Mouse (Mus musculus) intestine, embryonic 16.5 days (tissue): ENCODE results near the gene Arhgef19. TPM values are rescaled to one million over a fixed set of nuclear protein-coding genes. Genes with fewer than 3 reads are reported as not detected.

Source experiments
- ATAC-seq: fragments of 200-750 bp; cut with Nextera tagmentation; 2 replicates; pipeline ENCODE4 v1.8.0; 2017; ENCODE audit warnings: moderate TSS enrichment, moderate library complexity
- H3K27ac ChIP-seq: fragments of 300-500 bp; sonication (generic); 2 replicates; pipeline ENCODE4 v1.5.1; 2014; ENCODE audit warnings: mild to moderate bottlenecking, low read length
- H3K27me3 ChIP-seq: fragments of 300-500 bp; sonication (generic); replicated peaks from 2 replicates; pipeline ENCODE4 v1.6.1; 2014; ENCODE audit warnings: low read length, control low read depth, mixed read lengths; ENCODE audit not compliant: control insufficient read depth, insufficient read depth
- H3K36me3 ChIP-seq: fragments of 300-500 bp; sonication (generic); 2 replicates; pipeline ENCODE4 v1.6.1; 2014; ENCODE audit warnings: low read length, control low read depth; ENCODE audit not compliant: control insufficient read depth, insufficient read depth
- H3K4me1 ChIP-seq: fragments of 300-500 bp; sonication (generic); 2 replicates; pipeline ENCODE4 v1.6.1; 2014; ENCODE audit warnings: low read length, control low read depth, mixed read lengths; ENCODE audit not compliant: control insufficient read depth, insufficient read depth
- H3K4me2 ChIP-seq: fragments of 300-500 bp; sonication (generic); 2 replicates; pipeline ENCODE4 v1.6.1; 2014; ENCODE audit warnings: low read depth, low read length, control low read depth
- H3K4me3 ChIP-seq: fragments of 300-500 bp; sonication (generic); 2 replicates; pipeline ENCODE4 v1.5.1; 2014; ENCODE audit warnings: mild to moderate bottlenecking, low read length
- H3K9ac ChIP-seq: fragments of 300-500 bp; sonication (generic); 2 replicates; pipeline ENCODE4 v1.6.1; 2014; ENCODE audit warnings: low read depth, low read length
- H3K9me3 ChIP-seq: fragments of 300-500 bp; sonication (generic); 2 replicates; pipeline ENCODE4 v1.6.1; 2016; ENCODE audit warnings: low read length, control low read depth; ENCODE audit not compliant: control insufficient read depth
- WGBS: fragments of 180-500 bp; shearing (Covaris S2); extraction: QIAGEN DNeasy Blood & Tissue Kit; methylation state at CpG from one replicate; pipeline ENCODE4 v1.1.7; 2014; 5-methylcytosine and 5-hydroxymethylcytosine counted together
- polyA plus RNA-seq: library from polyadenylated mRNA; unstranded; fragments of >200 nt; fragmentation: Nextera tagmentation; extraction: Ambion mirVana; gene quantifications from 2 replicates; pipeline ENCODE4 v1.2.1, GENCODE M21; 2015

Gene Arhgef19
- polyA plus RNA-seq, 1 experiment from 2014 or later = 15.0 TPM

- H3K4me3 ChIP-seq = no peak overlapping the region
- no peak for ATAC-seq
- H3K9me3 ChIP-seq = no peaks in the 10 kb centered on the region
- 27% methylated on average over 8 of the region's 8 CpGs for WGBS
- H3K4me2 ChIP-seq = no peak overlapping the region
- H3K27me3 ChIP-seq = no peaks in the 10 kb centered on the region
- H3K9ac ChIP-seq = peak overlapping the region; percentile 41; the same call in 1 of the 2 replicates
- no peaks in the 10 kb centered on the region for H3K36me3 ChIP-seq
- H3K4me1 ChIP-seq = peaks cover 58% of the 10 kb centered on the region
- no peak overlapping the region for H3K27ac ChIP-seq
Measured at GRCm38 (mm10) chr4:141283879-141284411, 44.6 kb downstream of the Arhgef19 start.

GRCm38 (mm10) chr4:141284486-141284885 lies 45.2 kb downstream of the Arhgef19 start:
- no peak overlapping the region for H3K9ac ChIP-seq
- H3K27ac ChIP-seq = no peak overlapping the region
- ATAC-seq = no peak
- no peaks in the 10 kb centered on the region for H3K36me3 ChIP-seq
- H3K4me2 ChIP-seq = no peak overlapping the region
- no peaks in the 10 kb centered on the region for H3K9me3 ChIP-seq
- H3K27me3 ChIP-seq = no peaks in the 10 kb centered on the region
- H3K4me3 ChIP-seq = no peak overlapping the region
- 81% methylated on average over 3 of the region's 3 CpGs for WGBS
- H3K4me1 ChIP-seq = peaks cover 53% of the 10 kb centered on the region

GRCm38 (mm10) chr4:141285128-141285527 lies 45.8 kb downstream of the Arhgef19 start:
- no peak overlapping the region for H3K4me2 ChIP-seq
- H3K9ac ChIP-seq = no peak overlapping the region
- no peak for ATAC-seq
- whole genome bisulfite sequencing = 28% methylated on average over 8 of the region's 8 CpGs
- peaks cover 53% of the 10 kb centered on the region for H3K4me1 ChIP-seq
- H3K27ac ChIP-seq = no peak overlapping the region
- H3K36me3 ChIP-seq = no peaks in the 10 kb centered on the region
- H3K27me3 ChIP-seq = no peaks in the 10 kb centered on the region
- H3K4me3 ChIP-seq = no peak overlapping the region
- no peaks in the 10 kb centered on the region for H3K9me3 ChIP-seq

- peak overlapping the region; percentile 94 for H3K27ac ChIP-seq
- peak; percentile 80 for ATAC-seq
- H3K4me3 ChIP-seq = peak overlapping the region; percentile 27
- peak overlapping the region; percentile 55; the same call in 1 of the 2 replicates for H3K9ac ChIP-seq
- H3K9me3 ChIP-seq = no peaks in the 10 kb centered on the region
- H3K36me3 ChIP-seq = no peaks in the 10 kb centered on the region
- H3K4me2 ChIP-seq = peak overlapping the region; percentile 48
- peaks cover 52% of the 10 kb centered on the region for H3K4me1 ChIP-seq
- peaks cover under 1% of the 10 kb centered on the region; the same call in 1 of the 2 replicates for H3K27me3 ChIP-seq
- WGBS = 12% methylated on average over 20 of the region's 20 CpGs
Measured at GRCm38 (mm10) chr4:141286860-141287517, 47.7 kb downstream of the Arhgef19 start.

- ATAC-seq = peak; percentile 83
- H3K4me2 ChIP-seq = peak overlapping the region; percentile 48
- peak overlapping the region; percentile 94 for H3K27ac ChIP-seq
- H3K4me3 ChIP-seq = peak overlapping the region; percentile 27
- H3K36me3 ChIP-seq = no peaks in the 10 kb centered on the region
- H3K4me1 ChIP-seq = peaks cover 49% of the 10 kb centered on the region
- H3K9ac ChIP-seq = peak overlapping the region; percentile 55; the same call in 1 of the 2 replicates
- H3K9me3 ChIP-seq = no peaks in the 10 kb centered on the region
- H3K27me3 ChIP-seq = peaks cover 4% of the 10 kb centered on the region; the same call in 1 of the 2 replicates
- 9% methylated on average over 15 of the region's 15 CpGs for WGBS
Measured at GRCm38 (mm10) chr4:141287518-141288004, 48.3 kb downstream of the Arhgef19 start.

- 0 out of 2 replicates have a peak overlapping the region, but pooled peaks have one; percentile 48 for H3K4me2 ChIP-seq
Measured at GRCm38 (mm10) chr4:141288152-141288551, 48.9 kb downstream of the Arhgef19 start.

GRCm38 (mm10) chr4:141291571-141292375 lies 52.5 kb downstream of the Arhgef19 start:
- peak overlapping the region; percentile 45 for H3K4me3 ChIP-seq
- peaks cover 33% of the 10 kb centered on the region for H3K4me1 ChIP-seq
- no peak overlapping the region for H3K27ac ChIP-seq
- H3K27me3 ChIP-seq = peaks cover 4% of the 10 kb centered on the region; the same call in 1 of the 2 replicates
- peak overlapping the region; percentile 61 for H3K9ac ChIP-seq
- no peaks in the 10 kb centered on the region for H3K36me3 ChIP-seq
- H3K9me3 ChIP-seq = no peaks in the 10 kb centered on the region
- H3K4me2 ChIP-seq = peak overlapping the region; percentile 88
- WGBS = 4% methylated on average over 45 of the region's 47 CpGs
- no peak for ATAC-seq

More at GRCm38 (mm10) chr4:141288152-141288551, 48.9 kb downstream of the Arhgef19 start:
- no peak overlapping the region for H3K9ac ChIP-seq
- peak overlapping the region; percentile 94 for H3K27ac ChIP-seq
- no peak overlapping the region for H3K4me3 ChIP-seq
- WGBS = 38% methylated on average over 8 of the region's 8 CpGs
- no peaks in the 10 kb centered on the region for H3K36me3 ChIP-seq
- H3K9me3 ChIP-seq = no peaks in the 10 kb centered on the region
- H3K27me3 ChIP-seq = peaks cover 4% of the 10 kb centered on the region; the same call in 1 of the 2 replicates
- H3K4me1 ChIP-seq = peaks cover 47% of the 10 kb centered on the region
- ATAC-seq = no peak

- Histone ChIP-seq H3K36me3 (no peaks in the 10 kb centered on the region), H3K9ac (peak overlapping the region; percentile 38; the same call in 1 of the 2 replicates), H3K27ac (no peak overlapping the region), H3K4me2 (no peak overlapping the region), H3K9me3 (no peaks in the 10 kb centered on the region), H3K4me3 (no peak overlapping the region), H3K4me1 (peaks cover 29% of the 10 kb centered on the region), H3K27me3 (peaks cover 4% of the 10 kb centered on the region; the same call in 1 of the 2 replicates)
- no peak for ATAC-seq
- WGBS = 11% methylated on average over 13 of the region's 15 CpGs
Measured at GRCm38 (mm10) chr4:141295774-141296186, 56.5 kb downstream of the Arhgef19 start.

- ATAC-seq = peak; percentile 63
- WGBS = 48% methylated on average over 7 of the region's 7 CpGs
Measured at GRCm38 (mm10) chr4:141297934-141298333, 58.6 kb downstream of the Arhgef19 start.

More at GRCm38 (mm10) chr4:141297934-141298333, 58.6 kb downstream of the Arhgef19 start:
- Histone ChIP-seq H3K4me1 (peaks cover 22% of the 10 kb centered on the region), H3K36me3 (no peaks in the 10 kb centered on the region), H3K9ac (no peak overlapping the region), H3K27ac (no peak overlapping the region), H3K4me2 (0 out of 2 replicates have a peak overlapping the region, but pooled peaks have one; percentile 7), H3K9me3 (no peaks in the 10 kb centered on the region), H3K4me3 (no peak overlapping the region), H3K27me3 (no peaks in the 10 kb centered on the region)
